Mouse (Mus musculus): Measurements from ENCODE around the gene Dexi.

DNA sequence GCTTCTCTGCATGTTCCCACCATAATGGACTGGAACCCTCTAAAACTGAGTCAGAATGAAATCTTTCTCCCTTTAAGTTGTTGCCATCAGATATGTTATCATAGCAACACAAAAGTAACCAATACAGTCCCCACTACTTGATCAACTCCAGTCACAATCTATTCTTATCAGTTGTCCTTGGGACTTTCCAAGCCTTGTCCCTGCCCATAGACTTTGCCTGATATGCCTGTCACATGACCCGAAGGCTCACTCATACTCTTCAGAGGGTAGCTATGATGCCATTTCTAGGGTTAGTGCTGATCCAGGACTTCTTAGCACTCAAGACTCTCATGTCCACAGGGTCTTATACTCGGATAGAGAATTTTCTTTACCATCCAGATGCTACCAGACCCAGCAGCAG, 82.7 kb downstream of the Dexi start:
- TF ChIP-seq CTCF (IDR thresholded peaks at IDR 0.05; ENCODE audit: low read depth, low read length) (no peak), POLR2A (IDR thresholded peaks at IDR 0.05; ENCODE audit: extremely low read depth, insufficient read depth, low read length) (no peak)
